ENCODE assay signal across 8 mouse cellular contexts in the genomic region with DNA sequence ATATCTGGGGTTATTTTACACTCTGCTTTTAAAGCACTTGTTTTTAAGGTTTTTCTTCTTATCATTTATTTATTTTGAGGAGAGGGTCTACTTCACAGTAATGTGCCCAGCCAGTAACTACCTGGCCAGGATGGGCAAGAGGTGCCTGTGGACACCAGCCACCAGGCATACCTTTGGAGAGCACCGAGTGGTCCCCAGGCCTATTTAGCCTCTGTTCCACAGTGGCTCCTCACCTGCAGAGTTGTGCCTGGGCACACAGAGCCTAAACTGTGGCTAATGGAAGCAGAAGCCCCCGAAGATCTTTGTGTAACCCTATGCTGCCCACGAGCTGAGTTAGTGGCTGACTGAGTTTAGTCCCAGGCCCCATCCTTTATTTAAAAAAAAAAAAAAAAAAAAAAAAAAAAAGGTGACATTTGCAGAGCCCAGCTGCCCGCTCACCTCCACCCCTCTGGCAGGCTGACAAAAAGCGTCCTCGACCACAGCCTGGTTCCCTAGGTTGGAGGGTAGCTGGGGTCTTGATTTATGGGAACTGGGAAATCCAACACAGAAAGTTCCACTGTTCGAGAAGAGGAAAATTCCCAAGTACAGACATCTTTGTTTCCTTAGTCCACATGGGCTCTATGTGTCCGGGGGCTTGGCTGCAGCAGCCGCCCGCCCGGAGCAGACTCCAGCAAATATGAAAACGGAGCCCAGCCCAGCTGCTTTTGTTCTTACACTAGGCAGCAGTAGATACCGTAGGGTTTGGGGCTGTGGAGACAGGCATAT. TPM values are rescaled to one million over a fixed set of nuclear protein-coding genes. Genes with fewer than 3 reads are reported as not detected.
DNase-seq lines count a peak whose midpoint lies in the region; ATAC-seq and TF ChIP-seq lines count a peak whose summit lies in the region.

No protein-coding gene starts in this region.

- peak overlapping the region; percentile 36 for H3ac ChIP-seq in myocyte (ENCODE audit: control insufficient read depth, insufficient read length)

- peak overlapping the region; percentile 98 for H3K27ac ChIP-seq in cerebellum, adult 2 months (ENCODE audit: insufficient read depth, low read length)
- peak overlapping the region; percentile 36; the same call in 1 of the 2 replicates for H3K27ac ChIP-seq in kidney, postnatal 0 days
- H3K27ac ChIP-seq in embryonic fibroblast, embryonic 13.5 days (ENCODE audit: insufficient read depth, low read length) = peak overlapping the region; percentile 20; the same call in 1 of the 2 replicates

- DNase-seq in cerebellum, adult 2 months = peak in 1 of 2 experiments; percentile 69
- no peak for DNase-seq in cerebellum, adult 9-11 months
- peak; percentile 77 for DNase-seq in kidney, postnatal 0 days (ENCODE audit: low spot score)
- DNase-seq in kidney, postnatal 14 days = no peak

- no peak for TF ChIP-seq POLR2A in cerebellum, adult 2 months (IDR thresholded peaks at IDR 0.05; ENCODE audit: borderline replicate concordance, insufficient read depth, low read length)
- no peak for TF ChIP-seq POLR2A in embryonic fibroblast, embryonic 13.5 days (IDR thresholded peaks at IDR 0.05; ENCODE audit: low read depth, low read length)
- peak; percentile 44 for TF ChIP-seq POLR2A in myocyte (IDR thresholded peaks at IDR 0.05; ENCODE audit: insufficient read length, low read depth)

- no peak overlapping the region for H3K9ac ChIP-seq in kidney, postnatal 0 days (ENCODE audit: low read depth, low read length)

- H3K36me3 ChIP-seq in kidney, postnatal 0 days (ENCODE audit: insufficient read depth, low read length) = peaks cover 20% of the 10 kb centered on the region; the same call in 1 of the 2 replicates
- peaks cover 35% of the 10 kb centered on the region for H3K36me3 ChIP-seq in myocyte (ENCODE audit: control insufficient read depth, insufficient read depth)

- no peaks in the 10 kb centered on the region for H3K27me3 ChIP-seq in cerebellum, adult 2 months (ENCODE audit: control insufficient read depth, insufficient read depth, low read length)
- no peaks in the 10 kb centered on the region for H3K27me3 ChIP-seq in kidney, postnatal 0 days (ENCODE audit: insufficient read depth, low read length)
- H3K27me3 ChIP-seq in myocyte (ENCODE audit: control insufficient read depth, insufficient read depth, insufficient read length) = no peaks in the 10 kb centered on the region

- peak overlapping the region; percentile 69 for H3K4me3 ChIP-seq in cerebellum, adult 2 months (replicated peaks; ENCODE audit: insufficient read depth, low read depth, low read length)
- H3K4me3 ChIP-seq in kidney, postnatal 0 days (replicated peaks; ENCODE audit: low read depth, low read length) = no peak overlapping the region
- peak overlapping the region; percentile 11 for H3K4me3 ChIP-seq in embryonic fibroblast, embryonic 13.5 days (ENCODE audit: insufficient read depth, low read length)
- H3K4me3 ChIP-seq in myocyte = peak overlapping the region; percentile 95

- TF ChIP-seq CTCF in cerebellum, adult 2 months (IDR thresholded peaks at IDR 0.05; ENCODE audit: borderline replicate concordance, insufficient read depth, low read depth, low read length) = no peak
- no peak for TF ChIP-seq CTCF in kidney, postnatal 0 days (IDR thresholded peaks at IDR 0.05; ENCODE audit: low read depth)
- no peak for TF ChIP-seq CTCF in embryonic fibroblast, embryonic 13.5 days (IDR thresholded peaks at IDR 0.05; ENCODE audit: borderline replicate concordance, insufficient read depth, low read length)

- no peak for ATAC-seq in kidney, postnatal 0 days (replicated peaks; ENCODE audit: low FRiP score, low read depth)
- ATAC-seq in megakaryocyte progenitor cell, adult 5-6 weeks (replicated peaks; ENCODE audit: poor library complexity) = no peak
- no peak for ATAC-seq in megakaryocyte-erythroid progenitor cell, adult 5-6 weeks (replicated peaks; ENCODE audit: low FRiP score, low TSS enrichment, poor library complexity, severe bottlenecking)

- H3K79me2 ChIP-seq in myocyte (ENCODE audit: control insufficient read depth, insufficient read depth) = peaks cover 100% of the 10 kb centered on the region

- H3K4me1 ChIP-seq in cerebellum, adult 2 months (ENCODE audit: control insufficient read depth, insufficient read depth, low read length) = peaks cover 54% of the 10 kb centered on the region
- peaks cover 30% of the 10 kb centered on the region; the same call in 1 of the 2 replicates for H3K4me1 ChIP-seq in kidney, postnatal 0 days (replicated peaks; ENCODE audit: insufficient read depth, low read length)
- H3K4me1 ChIP-seq in embryonic fibroblast, embryonic 13.5 days (ENCODE audit: control insufficient read depth, insufficient read depth, low read length) = peaks cover 19% of the 10 kb centered on the region

- no peaks in the 10 kb centered on the region for H3K9me3 ChIP-seq in kidney, postnatal 0 days (replicated peaks; ENCODE audit: low read length)

- peak overlapping the region; percentile 21 for H3K4me2 ChIP-seq in kidney, postnatal 0 days (ENCODE audit: low read length)
- H3K4me2 ChIP-seq in myocyte (ENCODE audit: low read depth) = peak overlapping the region; percentile 97

- WGBS in cerebellum, adult 2 months = 2% methylated on average over 13 of the region's 13 CpGs
- WGBS in kidney, postnatal 0 days = 23% methylated on average over 13 of the region's 13 CpGs

TF ChIP-seq in myocyte, 11 proteins besides CTCF, POLR2A, EP300 and RAD21:
- TF ChIP-seq CEBPB (IDR thresholded peaks at IDR 0.05; ENCODE audit: insufficient read depth, poor library complexity, severe bottlenecking) (no peak), SRF (IDR thresholded peaks at IDR 0.05; ENCODE audit: control insufficient read depth, insufficient read length, low read depth) (no peak), REST (IDR thresholded peaks at IDR 0.05; ENCODE audit: insufficient read depth, insufficient read length) (no peak), MYOD1 (IDR thresholded peaks at IDR 0.05; ENCODE audit: control insufficient read depth in 1 of 3, insufficient read length in 2 of 3, low read depth in 2 of 3) (no peak), TCF12 (IDR thresholded peaks at IDR 0.05; ENCODE audit: insufficient read depth, poor library complexity, severe bottlenecking) (no peak), POLR2AphosphoS2 (IDR thresholded peaks at IDR 0.05; ENCODE audit: insufficient read length, low read depth) (peak; percentile 75), E2F4 (IDR thresholded peaks at IDR 0.05; ENCODE audit: insufficient read depth) (no peak), MAX (IDR thresholded peaks at IDR 0.05; ENCODE audit: low read depth) (no peak), MYOG (IDR thresholded peaks at IDR 0.05; ENCODE audit: control insufficient read depth in 1 of 3, insufficient read depth in 1 of 3, insufficient read length in 2 of 3, low read depth in 2 of 3) (peak in 1 of 3 experiments; percentile 15), USF1 (IDR thresholded peaks at IDR 0.05; ENCODE audit: low read depth) (no peak), TCF3 (IDR thresholded peaks at IDR 0.05; ENCODE audit: insufficient read length, low read depth) (no peak)

RNA-seq across cellular contexts. Expression of a gene that starts 54.1 kb away (rescaled TPM):
- 1.1 and 1.5 TPM in 2 replicates for polyA plus RNA-seq in cerebellum, adult 2 months (2012; rRNA removed)
- 10.9 and 12.0 TPM in 2 replicates for polyA plus RNA-seq in kidney, postnatal 0 days (2015; fragmentation: Nextera tagmentation; extraction: Ambion mirVana)
- polyA plus RNA-seq in embryonic fibroblast, embryonic 13.5 days (2011; ENCODE audit: insufficient read length, low read depth, missing spikeins) = 0.25 and 0.67 TPM in 2 replicates
- polyA plus RNA-seq in myocyte (2012; fragmentation: generic; extraction: Trizol) = 0.12 TPM
- not detected in 2 replicates for total RNA-seq in megakaryocyte progenitor cell, adult 5-6 weeks (2015)
- total RNA-seq in megakaryocyte progenitor cell, adult 5-6 weeks (2017) = not detected in 2 replicates
- total RNA-seq in megakaryocyte-erythroid progenitor cell, adult 5-6 weeks (2014; fragmentation: Nextera tagmentation) = not detected in 2 replicates
- not detected in 2 replicates for total RNA-seq in megakaryocyte-erythroid progenitor cell, adult 5-6 weeks (2017)

Comparison
In these comparisons a context has a peak if more than half of its experiments do, and no peak if none do; other contexts are left out.
1. H3K27ac ChIP-seq: peak in every context shown above with its lines; median percentile 98 in cerebellum, adult 2 months; 36 in kidney, postnatal 0 days; 20 in embryonic fibroblast, embryonic 13.5 days.